Mouse (Mus musculus): ENCODE results near the gene Scpep1. TPM values are rescaled to one million over a fixed set of nuclear protein-coding genes. Genes with fewer than 3 reads are reported as not detected.
"Not testable (repeated sequence)": the region's sequence is repeated elsewhere in the genome, so short reads cannot be mapped to it uniquely, and the experiment has no call there.

The Scpep1 gene
- polyA plus RNA-seq (2015; fragmentation: Nextera tagmentation; extraction: Ambion mirVana): 88.7 and 90.7 TPM in 2 replicates

DNA sequence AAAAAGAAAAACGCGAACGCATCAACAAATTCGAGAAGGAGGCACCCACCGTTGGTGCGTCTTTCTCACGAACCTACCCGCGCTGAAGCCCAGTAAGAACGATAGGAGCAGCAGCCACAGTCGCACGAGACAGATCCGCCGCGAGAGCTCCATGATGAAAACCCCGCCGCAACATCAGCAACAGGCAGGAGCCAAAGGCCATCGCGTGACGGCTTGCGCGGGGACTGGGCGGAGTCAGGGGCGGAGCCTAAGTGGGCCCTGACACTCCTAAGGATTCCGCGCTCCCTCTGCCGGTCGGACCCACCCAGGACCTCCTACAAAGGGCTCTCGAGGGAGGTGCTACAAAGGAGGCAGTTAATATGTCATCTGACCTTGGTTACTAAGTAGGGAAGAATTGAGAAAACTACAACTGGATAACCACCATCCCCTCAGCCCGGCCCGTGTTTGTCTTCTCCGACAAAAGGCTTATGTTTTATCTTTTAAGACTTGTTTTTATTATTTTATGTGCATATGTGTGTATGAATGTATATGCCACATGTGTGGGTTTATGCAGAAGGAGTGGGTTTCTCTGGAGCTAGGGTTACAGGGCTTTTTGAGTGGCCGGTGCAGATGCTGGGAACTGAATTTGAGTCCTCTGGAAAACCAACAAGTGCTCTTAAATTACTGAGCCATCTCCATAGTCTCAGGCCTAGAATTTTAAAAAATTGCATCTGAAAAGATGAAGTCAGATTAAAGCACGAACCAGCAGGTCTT, at the start of gene Scpep1:
Gene Scpep1, minus strand, starts transcription at position 249 of the 753 bp plus-strand sequence.
- WGBS: 4% methylated on average over 34 of the region's 34 CpGs
- peak; percentile 97 for ATAC-seq (ENCODE audit: borderline replicate concordance, extremely low read depth, low FRiP score, low TSS enrichment)

DNA sequence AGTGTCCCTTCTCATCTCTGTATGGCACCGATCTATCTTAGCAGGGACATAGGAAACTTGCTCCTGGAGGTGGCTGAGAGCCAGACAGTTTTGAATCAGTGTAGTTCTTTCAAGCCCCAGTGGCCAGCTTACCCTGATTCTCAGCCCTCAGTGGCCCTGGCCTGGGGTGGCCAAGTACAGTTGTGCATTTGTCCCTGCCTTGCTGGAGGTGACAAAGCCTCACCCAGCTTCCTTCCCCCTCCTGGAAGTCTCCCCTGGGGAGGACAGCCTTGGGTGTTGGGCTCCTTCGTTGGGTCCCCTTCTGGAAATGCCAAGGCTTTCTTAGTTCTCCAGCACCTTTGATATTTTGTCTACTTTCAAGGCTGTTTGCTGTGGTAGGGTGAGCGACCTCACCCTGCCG, 48.5 kb upstream of the Scpep1 start:
- ATAC-seq (ENCODE audit: borderline replicate concordance, extremely low read depth, low FRiP score, low TSS enrichment): no peak
- Histone ChIP-seq H3K4me3 (no peak overlapping the region), H3K4me1 (peaks cover 27% of the 10 kb centered on the region), H3K4me2 (no peak overlapping the region), H3K9me3 (no peaks in the 10 kb centered on the region), H3K27me3 (no peaks in the 10 kb centered on the region), H3K36me3 (peaks cover 8% of the 10 kb centered on the region; the same call in 1 of the 2 replicates), H3K27ac (peak overlapping the region; percentile 42), H3K9ac (no peak overlapping the region)
- WGBS: 48% methylated on average over 4 of the region's 4 CpGs

More for the DNA sequence above, at the start of gene Scpep1:
- Histone ChIP-seq H3K27me3 (no peaks in the 10 kb centered on the region), H3K27ac (peak within 1 kb of the TSS; percentile 65), H3K4me3 (peak within 1 kb of the TSS; percentile 55), H3K9ac (peak within 1 kb of the TSS; percentile 48), H3K4me2 (peak within 1 kb of the TSS; percentile 57), H3K36me3 (no peaks in the 10 kb centered on the region), H3K4me1 (peaks cover 5% of the 10 kb centered on the region; the same call in 1 of the 2 replicates), H3K9me3 (no peaks in the 10 kb centered on the region)

DNA sequence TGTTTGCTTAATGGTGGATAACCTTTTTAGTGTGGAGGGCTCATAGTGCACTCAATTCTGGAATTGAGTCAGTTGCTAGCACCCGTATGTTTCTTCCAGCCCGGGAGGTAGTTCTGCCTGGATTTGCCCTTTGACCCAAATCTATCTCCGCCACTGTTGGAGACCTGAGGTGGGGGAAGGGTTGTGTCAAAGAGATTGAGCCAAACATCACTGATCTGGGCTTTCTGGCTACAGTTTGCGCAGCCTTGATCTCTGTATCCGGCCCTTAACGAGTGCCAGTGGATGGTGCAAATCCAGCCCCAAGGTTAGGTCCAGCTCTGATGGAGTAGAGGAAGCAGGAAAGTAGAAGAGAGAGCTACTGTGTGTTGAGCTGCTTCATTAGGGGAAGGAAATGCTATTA, 47.8 kb upstream of the Scpep1 start:
- Histone ChIP-seq H3K4me1 (peaks cover 27% of the 10 kb centered on the region), H3K4me2 (peak overlapping the region; percentile 39), H3K27me3 (no peaks in the 10 kb centered on the region), H3K9me3 (no peaks in the 10 kb centered on the region), H3K27ac (peak overlapping the region; percentile 41), H3K36me3 (peaks cover 8% of the 10 kb centered on the region; the same call in 1 of the 2 replicates), H3K4me3 (peak overlapping the region; percentile 1; the same call in 1 of the 2 replicates), H3K9ac (no peak overlapping the region)
- no peak for ATAC-seq (ENCODE audit: borderline replicate concordance, extremely low read depth, low FRiP score, low TSS enrichment)
- WGBS: 24% methylated on average over 6 of the region's 6 CpGs

- Histone ChIP-seq H3K4me2 (peak overlapping the region; percentile 39), H3K4me3 (peak overlapping the region; percentile 1; the same call in 1 of the 2 replicates), H3K9ac (no peak overlapping the region), H3K27ac (peak overlapping the region; percentile 41), H3K4me1 (peaks cover 27% of the 10 kb centered on the region), H3K36me3 (peaks cover 8% of the 10 kb centered on the region; the same call in 1 of the 2 replicates), H3K27me3 (no peaks in the 10 kb centered on the region), H3K9me3 (no peaks in the 10 kb centered on the region)
- 32% methylated on average over 5 of the region's 5 CpGs for WGBS
- ATAC-seq (ENCODE audit: borderline replicate concordance, extremely low read depth, low FRiP score, low TSS enrichment): no peak
Observed at GRCm38 (mm10) chr11:89002621-89003020, 47.4 kb upstream of the Scpep1 start.

DNA sequence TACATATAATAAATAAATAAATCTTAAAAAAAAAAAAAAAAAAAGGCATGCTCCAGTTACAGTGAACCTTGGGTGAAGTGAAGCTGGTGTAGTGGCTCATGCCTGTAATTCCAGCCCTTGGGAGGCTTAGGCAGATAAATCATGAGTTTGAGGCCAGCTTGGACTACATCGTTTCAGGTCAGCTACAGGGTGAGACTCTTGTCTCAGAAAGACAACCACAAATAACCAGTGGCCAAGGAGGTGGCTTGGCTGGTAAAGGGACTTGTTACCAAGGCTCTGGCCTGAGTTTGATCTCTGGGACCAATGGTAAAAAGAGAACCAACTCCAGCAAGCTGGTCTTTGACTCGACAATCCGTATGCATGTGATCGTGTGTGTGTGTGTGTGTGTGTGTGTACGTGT, 46.8 kb upstream of the Scpep1 start:
- Histone ChIP-seq H3K27me3 (no peaks in the 10 kb centered on the region), H3K4me1 (peaks cover 27% of the 10 kb centered on the region), H3K9ac (no peak overlapping the region), H3K36me3 (peaks cover 8% of the 10 kb centered on the region; the same call in 1 of the 2 replicates), H3K4me2 (peak overlapping the region; percentile 39), H3K27ac (no peak overlapping the region), H3K9me3 (no peaks in the 10 kb centered on the region), H3K4me3 (no peak overlapping the region)
- ATAC-seq (ENCODE audit: borderline replicate concordance, extremely low read depth, low FRiP score, low TSS enrichment): no peak
- WGBS: 71% methylated on average over 5 of the region's 5 CpGs

DNA sequence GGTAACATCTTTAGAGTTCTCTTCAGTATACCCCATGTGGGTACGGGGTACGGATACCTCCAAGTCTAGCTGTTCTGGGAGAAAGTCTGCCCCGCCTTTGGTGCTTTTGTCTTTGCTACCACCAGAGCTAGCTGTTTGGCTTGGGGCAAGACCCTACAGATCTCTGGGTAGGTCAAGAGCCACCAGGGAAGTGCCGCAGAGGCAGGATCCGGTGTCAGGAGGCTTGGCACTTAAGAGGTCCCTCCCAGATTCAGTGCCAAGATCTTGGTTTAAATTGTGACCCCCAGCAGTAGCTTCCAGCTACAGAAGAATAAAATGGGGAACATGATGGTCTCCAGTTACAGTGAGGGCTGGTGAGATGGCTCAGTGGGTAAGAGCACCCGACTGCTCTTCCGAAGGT, 46.3 kb upstream of the Scpep1 start:
- Histone ChIP-seq H3K4me3 (peak overlapping the region; percentile 12), H3K4me1 (peaks cover 27% of the 10 kb centered on the region), H3K4me2 (peak overlapping the region; percentile 73), H3K36me3 (peaks cover 7% of the 10 kb centered on the region; the same call in 1 of the 2 replicates), H3K27ac (0 out of 2 replicates have a peak overlapping the region, but pooled peaks have one; percentile 2), H3K9me3 (no peaks in the 10 kb centered on the region), H3K27me3 (no peaks in the 10 kb centered on the region), H3K9ac (no peak overlapping the region)
- 92% methylated on average over 7 of the region's 7 CpGs for WGBS
- ATAC-seq (ENCODE audit: borderline replicate concordance, extremely low read depth, low FRiP score, low TSS enrichment): no peak

DNA sequence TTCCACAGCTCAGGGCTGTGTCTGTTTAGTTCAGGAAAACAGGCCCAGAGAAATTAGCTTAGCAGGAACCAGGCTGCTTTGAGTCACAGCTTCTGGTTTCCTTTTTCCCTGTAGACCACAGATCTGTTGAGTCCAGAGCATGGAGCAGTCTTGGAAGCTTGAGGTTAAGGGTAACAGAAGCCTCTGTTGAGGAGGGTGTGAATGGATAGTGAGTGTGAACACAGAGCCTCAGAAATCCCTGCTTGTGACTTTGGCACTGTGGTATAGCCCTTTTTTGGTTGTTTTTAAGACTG, 45.2 kb upstream of the Scpep1 start:
- Histone ChIP-seq H3K27ac (no peak overlapping the region), H3K4me1 (peaks cover 27% of the 10 kb centered on the region), H3K9ac (peak overlapping the region; percentile 59), H3K4me3 (peak overlapping the region; percentile 68), H3K36me3 (no peaks in the 10 kb centered on the region), H3K9me3 (no peaks in the 10 kb centered on the region), H3K27me3 (no peaks in the 10 kb centered on the region), H3K4me2 (peak overlapping the region; percentile 73)
- no peak for ATAC-seq (ENCODE audit: borderline replicate concordance, extremely low read depth, low FRiP score, low TSS enrichment)

GRCm38 (mm10) chr11:88999723-89000526, 44.7 kb upstream of the Scpep1 start:
- no peaks in the 10 kb centered on the region for H3K27me3 ChIP-seq
- 21% methylated on average over 33 of the region's 33 CpGs for WGBS
- ATAC-seq (ENCODE audit: borderline replicate concordance, extremely low read depth, low FRiP score, low TSS enrichment): 0 out of 2 replicates have a peak, but pooled peaks have one; percentile 31
- H3K4me3 ChIP-seq: peak overlapping the region; percentile 68
- H3K4me1 ChIP-seq: peaks cover 27% of the 10 kb centered on the region
- peak overlapping the region; percentile 59 for H3K9ac ChIP-seq
- peak overlapping the region; percentile 61 for H3K27ac ChIP-seq
- no peaks in the 10 kb centered on the region for H3K9me3 ChIP-seq
- peak overlapping the region; percentile 73 for H3K4me2 ChIP-seq
- no peaks in the 10 kb centered on the region for H3K36me3 ChIP-seq

DNA sequence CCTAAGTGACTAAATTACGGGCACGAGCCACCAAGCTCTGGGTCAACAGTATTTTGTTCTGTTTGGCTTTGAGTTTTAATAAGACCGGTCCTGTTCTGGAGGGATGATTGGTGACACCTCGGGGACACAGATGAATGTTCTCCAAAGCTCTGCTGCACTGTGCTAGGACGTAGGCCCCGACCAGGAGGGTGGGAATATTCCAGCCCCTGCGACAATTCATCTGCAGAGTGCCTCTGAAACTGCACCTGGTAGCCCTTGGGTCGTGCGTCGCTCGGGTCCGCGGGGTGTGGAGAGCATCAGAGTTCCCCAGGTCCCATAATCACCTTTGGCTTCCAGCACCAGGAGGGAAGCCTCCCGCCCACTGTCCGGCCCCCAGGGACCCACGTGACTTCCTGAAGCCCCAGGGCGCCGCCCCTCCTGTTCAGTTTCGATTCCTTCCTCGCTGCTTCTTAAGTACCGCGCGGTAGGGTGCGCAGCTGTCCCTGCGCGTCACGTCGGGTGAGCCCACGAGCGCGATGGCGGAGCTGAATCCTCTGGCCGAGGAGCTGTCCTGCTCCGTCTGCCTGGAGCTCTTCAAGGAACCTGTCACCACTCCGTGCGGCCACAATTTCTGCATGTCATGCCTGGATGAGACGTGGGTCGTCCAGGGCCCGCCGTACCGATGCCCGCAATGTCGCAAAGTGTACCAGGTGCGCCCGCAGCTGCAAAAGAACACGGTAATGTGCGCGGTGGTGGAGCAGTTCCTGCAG, 43.9 kb upstream of the Scpep1 start, which contains the start of gene Trim25:
Gene Trim25, plus strand, starts transcription at position 403 of the 749 bp plus-strand sequence.
- Histone ChIP-seq H3K27ac (peak within 1 kb of the TSS; percentile 61), H3K9me3 (no peaks in the 10 kb centered on the region), H3K4me2 (peak within 1 kb of the TSS; percentile 73), H3K4me3 (peak within 1 kb of the TSS; percentile 68), H3K9ac (peak within 1 kb of the TSS; percentile 59), H3K4me1 (peaks cover 27% of the 10 kb centered on the region), H3K27me3 (no peaks in the 10 kb centered on the region), H3K36me3 (no peaks in the 10 kb centered on the region)
- WGBS: 3% methylated on average over 48 of the region's 48 CpGs
- peak; percentile 92 for ATAC-seq (ENCODE audit: borderline replicate concordance, extremely low read depth, low FRiP score, low TSS enrichment)

DNA sequence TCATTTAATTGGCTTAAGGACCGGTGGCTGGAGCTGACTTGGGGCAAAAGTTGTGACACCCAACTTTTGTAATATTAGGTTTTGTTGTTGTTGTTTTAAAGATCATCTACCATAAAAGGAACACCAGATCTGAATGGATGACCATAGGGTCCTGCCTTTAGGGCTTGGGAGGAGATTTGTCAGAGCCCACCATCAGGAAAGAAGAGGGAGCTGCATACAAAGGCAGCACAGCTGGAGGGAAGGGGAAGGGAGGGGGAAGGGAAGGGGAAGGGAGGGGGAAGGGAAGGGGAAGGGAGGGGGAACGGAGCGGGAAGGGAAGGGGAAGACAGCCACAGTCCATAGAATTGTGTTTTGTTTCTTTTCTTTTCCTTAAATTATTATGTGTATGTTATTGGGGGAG, 43.1 kb upstream of the Scpep1 start:
- no peak for ATAC-seq (ENCODE audit: borderline replicate concordance, extremely low read depth, low FRiP score, low TSS enrichment)
- Histone ChIP-seq H3K36me3 (no peaks in the 10 kb centered on the region), H3K9me3 (no peaks in the 10 kb centered on the region), H3K4me1 (peaks cover 23% of the 10 kb centered on the region), H3K27me3 (no peaks in the 10 kb centered on the region), H3K9ac (no peak overlapping the region), H3K4me3 (0 out of 2 replicates have a peak overlapping the region, but pooled peaks have one; percentile 68), H3K4me2 (peak overlapping the region; percentile 73; the same call in 1 of the 2 replicates), H3K27ac (peak overlapping the region; percentile 61; the same call in 1 of the 2 replicates)
- 36% methylated on average over 3 of the region's 3 CpGs for WGBS

DNA sequence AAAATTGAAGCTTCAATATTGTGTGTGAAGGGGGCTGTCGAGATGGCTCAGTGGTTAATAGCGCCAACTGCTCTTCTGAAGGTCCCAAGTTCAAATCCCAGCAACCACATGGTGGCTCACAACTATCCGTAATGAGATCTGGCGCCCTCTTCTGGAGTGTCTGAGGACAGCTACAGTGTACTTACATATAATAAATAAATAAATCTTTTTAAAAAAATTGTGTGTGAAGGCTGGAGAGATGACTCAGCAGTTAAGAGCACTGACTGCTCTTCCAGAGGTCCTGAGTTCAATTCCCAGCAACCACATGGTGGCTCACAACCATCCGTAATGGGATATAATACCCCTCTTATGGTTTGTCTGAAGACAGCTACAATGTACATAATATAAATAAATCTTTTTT, 42.1 kb upstream of the Scpep1 start:
- not testable (repeated sequence) for ATAC-seq (ENCODE audit: borderline replicate concordance, extremely low read depth, low FRiP score, low TSS enrichment)

More for the DNA sequence above, 42.1 kb upstream of the Scpep1 start:
- H3K9me3 ChIP-seq, H3K9ac ChIP-seq, H3K27me3 ChIP-seq, H3K4me3 ChIP-seq, H3K4me2 ChIP-seq, H3K36me3 ChIP-seq: not testable (repeated sequence)
- Histone ChIP-seq H3K4me1 (peaks cover 14% of the 10 kb centered on the region), H3K27ac (peak overlapping the region; percentile 54; the same call in 1 of the 2 replicates)
- WGBS: 85% methylated on average over 5 of the region's 5 CpGs
